Mouse (Mus musculus) forebrain, embryonic 10.5 days (tissue): ENCODE measurements around the gene Slc39a8. TPM values are rescaled to one million over a fixed set of nuclear protein-coding genes. Genes with fewer than 3 reads are reported as not detected.

Experiments
- DNase-seq: peaks from one replicate; pipeline ENCODE4 v3.0.0-alpha.2; 2017; ENCODE audit warnings: low spot score; ENCODE audit errors: extremely low spot score
- H3K27ac ChIP-seq: fragments of 300-500 bp; sonication (generic); 2 replicates; pipeline ENCODE4 v1.5.1; 2016; ENCODE audit warnings: mild to moderate bottlenecking
- H3K27me3 ChIP-seq: fragments of 300-500 bp; sonication (generic); 2 replicates; pipeline ENCODE4 v1.6.1; 2016; ENCODE audit warnings: mild to moderate bottlenecking; ENCODE audit not compliant: poor library complexity, severe bottlenecking
- H3K36me3 ChIP-seq: fragments of 300-500 bp; sonication (generic); replicated peaks from 2 replicates; pipeline ENCODE4 v1.6.1; 2016; ENCODE audit warnings: mild to moderate bottlenecking, moderate library complexity
- H3K4me1 ChIP-seq: fragments of 300-500 bp; sonication (generic); 2 replicates; pipeline ENCODE4 v1.6.1; 2016
- H3K4me3 ChIP-seq: fragments of 300-500 bp; sonication (generic); 2 replicates; pipeline ENCODE4 v1.5.1; 2016; ENCODE audit warnings: mild to moderate bottlenecking, moderate library complexity
- H3K9me3 ChIP-seq: fragments of 300-500 bp; sonication (generic); 2 replicates; pipeline ENCODE4 v1.6.1; 2016; ENCODE audit warnings: mild to moderate bottlenecking, moderate library complexity
- WGBS: fragments of 180-500 bp; shearing (Covaris S2); methylation state at CpG from one replicate; pipeline ENCODE4 v1.1.7; 2016; 5-methylcytosine and 5-hydroxymethylcytosine counted together
- polyA plus RNA-seq: library from polyadenylated mRNA; unstranded; fragments of >200 nt; fragmentation: Nextera tagmentation; extraction: Ambion mirVana; gene quantifications from 2 replicates; pipeline ENCODE4 v1.2.1, GENCODE M21; 2016

Gene Slc39a8
- polyA plus RNA-seq = 19.6 and 20.7 TPM in 2 replicates

DNA sequence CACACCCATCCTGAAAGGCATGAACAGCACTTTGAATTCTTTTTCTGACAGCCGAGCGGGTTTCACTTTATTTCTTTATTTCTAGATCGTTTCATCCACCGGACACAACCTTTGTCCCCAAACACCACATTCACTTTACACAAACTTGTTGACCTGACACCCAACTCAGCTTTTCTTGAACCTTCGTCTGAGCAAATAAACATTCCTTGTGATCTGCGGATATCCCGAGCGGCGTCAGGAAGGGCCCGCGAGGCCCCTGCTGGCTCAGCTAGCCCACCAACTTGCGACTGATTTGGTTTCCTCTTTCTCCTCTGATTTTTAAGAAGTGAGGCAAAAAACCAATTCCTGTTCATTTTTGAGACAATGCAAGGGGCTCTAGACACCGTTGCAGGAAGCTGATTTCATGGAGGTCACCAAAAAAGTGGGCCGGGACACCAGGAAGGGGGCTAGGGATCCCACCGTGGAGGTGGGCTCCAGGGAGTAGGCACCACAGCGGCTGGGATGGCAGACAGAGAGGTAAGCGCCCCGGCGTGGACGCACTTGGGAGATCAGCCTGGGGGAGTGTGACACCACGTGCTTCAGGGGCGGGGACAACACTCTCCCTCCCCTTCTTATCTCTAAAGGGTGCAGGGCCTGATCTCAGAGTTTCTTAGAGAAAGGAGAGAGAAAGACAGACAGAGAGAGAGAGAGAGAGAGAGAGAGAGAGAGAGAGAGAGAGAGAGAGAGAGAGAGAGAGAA lies at the start of gene Slc39a8:
Gene Slc39a8 (plus strand): TSS at position 264 of the 738 bp plus-strand sequence.
- WGBS = 4% methylated on average over 22 of the region's 22 CpGs
- DNase-seq = peak; percentile 77
- Histone ChIP-seq H3K9me3 (no peaks in the 10 kb centered on the region), H3K27me3 (peaks cover 24% of the 10 kb centered on the region), H3K27ac (peak within 1 kb of the TSS; percentile 87), H3K4me3 (peak within 1 kb of the TSS; percentile 73), H3K4me1 (peaks cover 24% of the 10 kb centered on the region), H3K36me3 (no peaks in the 10 kb centered on the region)

DNA sequence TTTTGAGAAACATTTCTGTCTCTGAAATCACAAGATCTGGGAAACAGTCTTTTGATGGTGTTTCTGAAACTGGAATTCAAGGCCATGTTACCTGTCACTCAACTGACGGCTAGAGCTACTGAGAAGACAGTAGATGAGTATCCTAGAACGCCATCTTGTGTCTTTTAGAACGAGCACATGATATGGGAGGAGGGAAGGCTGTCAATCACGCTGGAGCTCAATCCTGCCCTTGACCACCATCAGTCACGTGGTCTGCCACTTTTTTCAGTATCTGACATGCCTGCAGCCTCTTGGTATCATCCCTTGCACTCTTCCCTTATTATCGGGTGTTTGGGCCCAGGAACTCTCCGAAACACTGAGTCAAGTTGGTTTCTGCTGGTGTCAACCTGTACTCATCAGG lies 40.0 kb upstream of the Slc39a8 start:
- no peaks in the 10 kb centered on the region for H3K36me3 ChIP-seq
- 89% methylated on average over 7 of the region's 7 CpGs for WGBS

DNA sequence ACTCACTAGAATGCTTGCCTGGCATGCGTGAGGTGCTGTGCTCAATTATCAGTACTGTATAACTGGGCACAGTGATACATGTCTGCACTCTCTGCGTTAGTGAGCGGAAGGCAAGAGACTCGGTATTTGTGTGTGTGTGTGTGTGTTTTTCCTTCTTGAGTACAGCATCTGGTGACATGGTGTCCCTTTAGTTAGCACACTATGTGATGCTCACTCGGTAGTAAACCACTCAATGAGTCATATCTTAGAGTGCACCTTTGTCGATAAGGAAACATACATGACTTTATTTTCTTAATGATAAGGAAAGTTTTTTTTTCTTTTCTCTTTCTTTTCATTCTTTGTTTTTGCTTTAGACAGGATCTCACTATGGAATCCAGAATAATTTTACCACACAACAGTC lies 29.0 kb upstream of the Slc39a8 start:
- no peak overlapping the region for H3K4me3 ChIP-seq
- WGBS = 95% methylated on average over 6 of the region's 6 CpGs
- no peak for DNase-seq
- H3K27me3 ChIP-seq = no peaks in the 10 kb centered on the region
- H3K36me3 ChIP-seq = no peaks in the 10 kb centered on the region
- no peaks in the 10 kb centered on the region for H3K4me1 ChIP-seq
- H3K27ac ChIP-seq = no peak overlapping the region
- no peaks in the 10 kb centered on the region for H3K9me3 ChIP-seq

More for the DNA sequence above, 40.0 kb upstream of the Slc39a8 start:
- H3K4me1 ChIP-seq = peaks cover 6% of the 10 kb centered on the region
- no peak for DNase-seq
- no peaks in the 10 kb centered on the region for H3K27me3 ChIP-seq
- H3K27ac ChIP-seq = no peak overlapping the region
- no peaks in the 10 kb centered on the region for H3K9me3 ChIP-seq
- H3K4me3 ChIP-seq = no peak overlapping the region

DNA sequence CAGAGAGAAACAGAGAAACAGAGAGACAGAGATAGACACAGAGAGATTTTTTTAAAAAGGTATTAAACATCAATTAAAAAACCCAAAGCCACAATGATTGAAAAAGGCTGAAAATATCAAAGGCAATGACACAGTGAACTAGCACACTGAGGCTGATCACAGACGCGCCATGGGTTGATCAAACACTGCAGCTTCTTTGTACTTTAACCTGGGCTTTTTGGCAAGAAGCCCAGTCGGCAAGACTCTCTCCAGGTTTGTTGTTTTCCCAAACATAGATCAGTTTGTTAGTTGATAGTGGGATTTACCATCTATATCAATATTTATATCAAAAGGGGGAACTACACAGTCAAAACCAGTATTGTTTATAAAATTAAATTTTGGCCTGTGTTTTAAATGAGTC lies 26.8 kb upstream of the Slc39a8 start:
- 95% methylated on average over 3 of the region's 3 CpGs for WGBS
- Histone ChIP-seq H3K27me3 (no peaks in the 10 kb centered on the region), H3K9me3 (no peaks in the 10 kb centered on the region), H3K4me3 (no peak overlapping the region), H3K27ac (no peak overlapping the region), H3K4me1 (no peaks in the 10 kb centered on the region), H3K36me3 (no peaks in the 10 kb centered on the region)
- DNase-seq = no peak

DNA sequence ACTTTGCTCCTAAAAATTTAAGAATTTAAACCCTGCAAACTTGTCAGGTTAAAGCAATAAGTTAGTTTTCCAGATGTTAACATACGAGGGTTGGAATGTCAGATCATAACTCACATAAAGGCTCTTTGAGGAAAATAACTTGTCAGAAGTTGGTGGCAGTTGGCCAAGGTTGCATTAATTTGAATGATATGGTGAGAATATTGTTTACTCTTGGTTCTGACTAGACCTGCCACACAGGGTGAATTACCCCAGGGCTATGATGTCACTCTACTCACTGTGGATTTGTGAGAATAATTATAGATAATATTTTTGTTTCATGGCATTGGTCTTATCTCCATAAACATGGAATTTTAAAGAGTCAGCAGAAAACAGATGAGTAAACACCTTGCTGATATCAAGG lies 26.4 kb upstream of the Slc39a8 start:
- Histone ChIP-seq H3K27ac (no peak overlapping the region), H3K36me3 (no peaks in the 10 kb centered on the region), H3K4me1 (no peaks in the 10 kb centered on the region), H3K9me3 (no peaks in the 10 kb centered on the region), H3K4me3 (no peak overlapping the region), H3K27me3 (no peaks in the 10 kb centered on the region)
- no peak for DNase-seq
- 92% methylated on average over 1 of the region's 1 CpGs for WGBS

DNA sequence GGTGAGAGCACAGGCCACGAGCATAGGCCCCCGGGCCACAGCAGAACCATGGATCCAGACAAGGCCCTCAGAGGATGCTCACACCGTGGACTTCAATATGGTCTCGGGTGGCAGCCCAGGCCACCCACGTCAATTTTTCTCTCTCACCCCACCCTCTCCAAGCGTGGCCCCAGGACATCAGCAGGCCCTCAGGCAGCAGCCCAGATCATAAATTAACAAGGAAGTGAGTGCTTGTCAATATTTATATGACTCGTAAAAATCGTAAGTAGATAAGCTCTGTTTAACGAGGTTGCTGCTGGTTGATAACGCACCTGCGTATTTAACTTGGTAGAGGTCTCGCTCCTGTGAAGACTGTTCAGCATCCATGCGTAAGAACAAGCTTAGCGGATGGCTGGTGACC lies 10.4 kb upstream of the Slc39a8 start:
- Histone ChIP-seq H3K9me3 (no peaks in the 10 kb centered on the region), H3K27me3 (no peaks in the 10 kb centered on the region), H3K27ac (no peak overlapping the region), H3K36me3 (no peaks in the 10 kb centered on the region), H3K4me3 (no peak overlapping the region), H3K4me1 (no peaks in the 10 kb centered on the region)
- no peak for DNase-seq
- WGBS = 85% methylated on average over 14 of the region's 14 CpGs

DNA sequence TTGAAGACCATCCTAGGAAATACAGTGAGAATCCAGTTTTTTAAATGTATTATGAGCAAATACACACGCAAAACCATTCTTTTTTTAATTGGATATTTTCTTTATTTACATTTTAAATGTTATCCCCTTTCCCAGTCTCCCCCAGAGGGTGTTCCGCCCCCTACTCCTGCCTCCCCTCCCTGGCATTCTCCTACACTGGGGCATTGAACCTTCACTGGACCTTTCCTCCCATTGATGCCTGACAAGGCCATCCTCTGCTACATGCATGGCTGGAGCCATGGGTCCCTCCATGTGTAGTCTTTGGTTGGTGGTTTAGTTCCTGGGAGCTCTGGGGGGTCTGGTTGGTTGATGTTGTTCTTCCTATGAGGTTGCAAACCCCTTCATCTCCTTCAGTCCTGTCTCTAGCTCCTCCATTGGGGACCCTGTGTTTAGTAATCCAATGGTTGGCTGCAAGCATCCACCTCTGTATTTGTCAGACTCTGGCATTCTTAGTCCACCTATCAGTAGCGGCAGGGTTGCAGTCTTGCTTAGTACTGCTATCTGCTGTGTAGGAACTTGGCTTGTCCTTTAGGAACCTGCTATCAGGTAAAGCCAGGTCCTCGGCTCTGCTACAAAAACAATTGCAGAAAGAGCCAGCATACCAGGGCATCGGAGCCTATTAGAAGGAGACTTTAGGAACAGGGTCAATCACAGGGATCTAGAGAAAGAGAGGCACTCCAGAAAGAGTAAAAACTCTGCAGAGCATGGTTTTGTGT lies 8.9 kb upstream of the Slc39a8 start:
- Histone ChIP-seq H3K9me3 (no peaks in the 10 kb centered on the region), H3K27me3 (no peaks in the 10 kb centered on the region), H3K4me1 (no peaks in the 10 kb centered on the region), H3K4me3 (no peak overlapping the region), H3K27ac (no peak overlapping the region), H3K36me3 (no peaks in the 10 kb centered on the region)
- 86% methylated on average over 5 of the region's 5 CpGs for WGBS
- DNase-seq = no peak

DNA sequence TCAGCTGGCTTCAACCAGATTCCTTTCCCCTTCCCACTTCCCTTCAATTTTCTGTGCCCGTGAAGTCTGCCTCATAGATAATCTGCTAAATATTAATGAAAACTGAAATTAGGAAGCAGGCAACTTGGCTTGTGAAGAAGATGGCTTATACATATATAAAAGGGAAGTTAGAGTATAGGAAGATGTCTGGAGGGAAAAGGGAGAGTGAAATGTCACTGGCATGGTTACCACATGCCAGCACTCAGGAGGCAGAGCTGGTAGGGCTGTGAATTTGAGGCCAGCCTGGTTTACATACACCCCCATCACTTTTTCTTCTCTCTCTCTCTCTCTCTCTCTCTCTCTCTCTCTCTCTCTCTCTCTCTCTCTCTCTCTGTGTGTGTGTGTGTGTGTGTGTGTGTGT lies 8.0 kb upstream of the Slc39a8 start:
- Histone ChIP-seq H3K4me1 (no peaks in the 10 kb centered on the region), H3K27me3 (no peaks in the 10 kb centered on the region), H3K9me3 (no peaks in the 10 kb centered on the region), H3K4me3 (no peak overlapping the region), H3K36me3 (no peaks in the 10 kb centered on the region), H3K27ac (no peak overlapping the region)
- WGBS = 91% methylated on average over 1 of the region's 1 CpGs
- no peak for DNase-seq

DNA sequence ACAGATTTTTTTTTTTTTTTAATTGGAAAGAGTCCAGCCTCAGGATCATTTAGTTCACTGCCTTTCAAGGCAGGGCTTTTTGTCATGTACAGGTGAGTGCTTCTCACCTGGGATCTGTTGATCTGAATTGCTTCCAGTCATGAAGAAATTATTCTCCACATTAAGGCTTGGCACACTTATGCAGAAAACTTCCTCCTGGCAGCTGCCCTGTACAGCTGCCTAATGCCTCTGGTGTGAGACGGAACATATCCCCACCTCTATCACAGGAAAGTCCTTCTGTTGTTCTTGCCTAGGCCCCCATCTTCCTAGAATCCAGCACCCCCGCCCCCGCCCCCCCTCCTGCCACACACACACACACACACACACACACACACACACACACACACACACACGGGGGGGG lies 643 bp upstream of the Slc39a8 start:
- Histone ChIP-seq H3K36me3 (no peaks in the 10 kb centered on the region), H3K27me3 (peaks cover 24% of the 10 kb centered on the region), H3K4me3 (peak overlapping the region; percentile 73), H3K4me1 (peaks cover 24% of the 10 kb centered on the region), H3K9me3 (no peaks in the 10 kb centered on the region), H3K27ac (peak overlapping the region; percentile 87; the same call in 1 of the 2 replicates)
- no peak for DNase-seq
- 63% methylated on average over 1 of the region's 4 CpGs for WGBS

DNA sequence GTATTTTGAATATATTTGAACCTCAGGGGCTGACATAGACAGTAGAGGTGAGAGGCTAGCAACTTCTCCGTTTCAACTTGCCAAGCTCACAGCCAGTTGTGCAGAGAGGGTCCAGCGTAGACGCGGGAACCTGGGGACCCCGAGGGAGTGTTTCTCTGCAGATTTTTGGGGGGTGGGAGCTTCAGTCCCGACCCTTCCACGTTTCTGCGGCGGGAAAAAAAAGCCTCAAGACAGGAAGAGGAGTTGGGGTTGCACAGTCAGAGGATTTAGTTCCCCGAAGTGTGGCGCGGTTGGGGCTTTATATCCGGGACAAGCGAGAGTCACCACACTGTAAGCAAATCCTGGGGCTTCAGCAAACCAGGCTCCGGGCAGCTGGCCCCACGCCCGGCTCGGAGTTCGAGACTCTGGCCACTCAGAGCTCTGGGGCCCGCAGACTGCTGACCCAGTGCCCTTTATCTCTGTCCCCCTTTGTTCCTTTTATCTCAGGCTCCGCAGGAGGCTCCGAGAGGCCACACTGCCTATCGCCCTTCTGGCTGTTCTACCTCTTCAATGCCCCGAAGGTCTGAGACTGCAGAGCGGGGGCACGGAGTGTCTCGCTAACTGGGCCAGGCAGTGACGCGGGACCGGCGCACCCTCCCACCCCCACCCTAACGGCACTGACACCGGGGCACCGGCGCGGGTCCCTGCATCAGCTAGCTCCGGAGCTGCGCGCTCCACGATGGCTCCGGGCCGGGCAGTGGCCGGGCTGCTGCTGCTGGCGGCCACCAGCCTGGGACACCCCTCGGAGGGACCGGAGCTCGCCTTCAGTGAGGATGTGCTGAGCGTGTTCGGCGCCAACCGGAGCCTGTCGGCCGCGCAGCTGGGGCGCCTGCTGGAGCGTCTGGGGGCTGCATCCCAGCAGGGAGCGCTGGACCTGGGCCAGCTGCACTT lies 940 bp downstream of the Slc39a8 start:
- Histone ChIP-seq H3K9me3 (no peaks in the 10 kb centered on the region), H3K4me1 (peaks cover 24% of the 10 kb centered on the region), H3K27ac (peak overlapping the region; percentile 87), H3K27me3 (peaks cover 24% of the 10 kb centered on the region), H3K36me3 (no peaks in the 10 kb centered on the region), H3K4me3 (peak overlapping the region; percentile 73)
- under 1% methylated on average over 57 of the region's 57 CpGs for WGBS
- peak; percentile 69 for DNase-seq

DNA sequence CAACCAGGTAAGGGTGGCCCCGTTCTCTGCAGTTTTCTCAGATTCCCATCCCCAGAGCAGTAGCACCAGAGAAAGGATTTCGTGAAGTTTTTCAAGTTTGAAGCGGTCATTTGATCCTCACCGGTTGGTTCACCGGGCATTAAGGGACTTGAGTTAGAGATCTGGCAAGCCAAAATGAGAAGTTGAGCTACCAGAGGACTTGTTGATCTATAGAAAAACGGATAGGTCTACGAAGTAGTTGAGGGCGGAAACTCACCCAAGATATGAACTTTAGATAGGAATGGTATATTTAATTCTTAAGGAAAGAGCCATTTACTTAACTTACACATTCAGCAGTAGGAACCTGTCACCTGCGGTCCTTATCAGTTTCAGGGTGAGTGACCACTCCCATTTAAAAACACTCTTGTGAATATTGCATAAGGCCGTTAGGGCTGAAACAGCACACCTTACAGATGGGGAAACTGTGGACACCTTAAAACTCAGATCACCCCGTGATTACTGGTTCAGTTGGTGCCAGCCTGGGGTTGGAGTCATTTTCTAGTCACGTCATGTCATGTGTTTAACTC lies 1.7 kb downstream of the Slc39a8 start:
- DNase-seq = no peak
- peak overlapping the region; percentile 87 for H3K27ac ChIP-seq
- H3K9me3 ChIP-seq = no peaks in the 10 kb centered on the region
- WGBS = 22% methylated on average over 12 of the region's 12 CpGs
- H3K36me3 ChIP-seq = no peaks in the 10 kb centered on the region
- H3K4me3 ChIP-seq = peak overlapping the region; percentile 73
- peaks cover 24% of the 10 kb centered on the region for H3K27me3 ChIP-seq
- peaks cover 24% of the 10 kb centered on the region for H3K4me1 ChIP-seq

DNA sequence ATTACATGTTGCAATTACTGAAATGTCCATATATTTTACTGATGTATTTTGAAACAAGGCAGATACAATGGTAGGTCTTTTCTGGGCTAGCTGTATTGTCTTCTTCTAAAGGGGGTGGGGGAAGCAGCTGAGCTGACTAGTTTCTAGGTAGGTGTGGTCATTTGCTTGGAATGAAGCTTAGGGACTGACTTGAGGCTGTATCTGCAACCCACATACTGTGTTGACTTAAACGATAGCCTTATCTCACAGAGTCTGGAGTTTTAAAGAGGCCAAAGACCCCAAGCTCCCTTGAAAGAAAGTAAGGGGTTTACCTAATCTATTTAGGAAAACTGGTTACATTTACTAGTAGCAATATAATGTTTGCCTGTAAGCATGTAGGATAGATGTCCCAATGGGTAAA lies 2.9 kb downstream of the Slc39a8 start:
- Histone ChIP-seq H3K27me3 (peaks cover 24% of the 10 kb centered on the region), H3K36me3 (no peaks in the 10 kb centered on the region), H3K4me1 (peaks cover 24% of the 10 kb centered on the region), H3K4me3 (peak overlapping the region; percentile 73; the same call in 1 of the 2 replicates), H3K9me3 (no peaks in the 10 kb centered on the region), H3K27ac (no peak overlapping the region)
- no peak for DNase-seq
- 67% methylated on average over 1 of the region's 1 CpGs for WGBS
